Mouse (Mus musculus) liver, embryonic 14.5 days (tissue): ENCODE results near the gene Ldb1. TPM values are rescaled to one million over a fixed set of nuclear protein-coding genes. Genes with fewer than 3 reads are reported as not detected.
A peak's percentile ranks its signal among the peaks of the same experiment; 100 is the strongest.

ENCODE experiments used
- ATAC-seq: fragments of 200-750 bp; cut with Nextera tagmentation; 2 replicates; pipeline ENCODE4 v1.8.0; 2017; ENCODE audit warnings: moderate number of reproducible peaks, mild to moderate bottlenecking, moderate library complexity; ENCODE audit not compliant: insufficient read depth
- DNase-seq, 3 experiments: peaks; one replicate each; pipeline ENCODE4 v3.0.0-alpha.2; 2012 to 2013; ENCODE audit warnings: low read depth in 3 of 3, low spot score in 3 of 3
- H3K27ac ChIP-seq: fragments of 300-500 bp; sonication (generic); 2 replicates; pipeline ENCODE4 v1.5.1; 2014; ENCODE audit warnings: moderate library complexity, mild to moderate bottlenecking, control low read depth, inconsistent platforms
- H3K27me3 ChIP-seq: fragments of 300-500 bp; sonication (generic); 2 replicates; pipeline ENCODE4 v1.6.1; 2014; ENCODE audit warnings: mild to moderate bottlenecking, low read length, moderate library complexity; ENCODE audit not compliant: control insufficient read depth, insufficient read depth
- H3K36me3 ChIP-seq: fragments of 300-500 bp; sonication (generic); replicated peaks from 2 replicates; pipeline ENCODE4 v1.6.1; 2014; ENCODE audit warnings: low read depth; ENCODE audit not compliant: control insufficient read depth, insufficient read depth
- H3K4me1 ChIP-seq, 2 experiments: fragments of 200-500 bp in 1 of 2; fragments of 300-500 bp in 1 of 2; sonication (generic) in 1 of 2; replicated peaks; 2 replicates each; pipeline ENCODE4 v1.6.1; 2012 to 2014; ENCODE audit warnings: antibody characterized with exemption in 1 of 2, inconsistent platforms in 1 of 2, low read length in 1 of 2; ENCODE audit not compliant: control insufficient read depth in 2 of 2, insufficient read depth in 2 of 2
- H3K4me2 ChIP-seq: fragments of 300-500 bp; sonication (generic); 2 replicates; pipeline ENCODE4 v1.6.1; 2014; ENCODE audit warnings: low read depth, mild to moderate bottlenecking, control low read depth, moderate library complexity
- H3K4me3 ChIP-seq, 2 experiments: fragments of 200-500 bp in 1 of 2; fragments of 300-500 bp in 1 of 2; sonication (generic) in 1 of 2; 2 replicates each; pipeline ENCODE4 v1.5.1; 2012 to 2014; ENCODE audit warnings: low read depth in 2 of 2, low read length in 2 of 2, mild to moderate bottlenecking in 2 of 2, control low read depth in 1 of 2, inconsistent platforms in 1 of 2, moderate library complexity in 1 of 2; ENCODE audit not compliant: insufficient read depth in 1 of 2
- H3K9ac ChIP-seq: fragments of 300-500 bp; sonication (generic); replicated peaks from 2 replicates; pipeline ENCODE4 v1.6.1; 2014; ENCODE audit warnings: mild to moderate bottlenecking, control low read depth, moderate library complexity
- H3K9me3 ChIP-seq: fragments of 300-500 bp; sonication (generic); 2 replicates; pipeline ENCODE4 v1.6.1; 2016; ENCODE audit warnings: low read length, mixed read lengths; ENCODE audit not compliant: control insufficient read depth
- CTCF ChIP-seq: IDR thresholded peaks from 2 replicates; pipeline ENCODE4 v1.5.1; 2016; ENCODE audit warnings: antibody characterized with exemption, low read depth, control low read depth
- EP300 ChIP-seq: IDR thresholded peaks from 2 replicates; pipeline ENCODE4 v1.6.1; 2016; ENCODE audit warnings: antibody characterized with exemption, low read depth
- WGBS: fragments of 180-500 bp; shearing (Covaris S2); extraction: QIAGEN DNeasy Blood & Tissue Kit; methylation state at CpG from one replicate; pipeline ENCODE4 v1.1.7; 2014; ENCODE audit not compliant: insufficient replicate concordance; 5-methylcytosine and 5-hydroxymethylcytosine counted together
- polyA plus RNA-seq, 2 experiments: library from polyadenylated mRNA; depleted of rRNA in 1 of 2; stranded (reverse) in 1 of 2; unstranded in 1 of 2; fragments of >200 nt; fragmentation: Nextera tagmentation in 1 of 2; extraction: Ambion mirVana in 1 of 2; gene quantifications; 2 replicates each; pipeline versions ENCODE4 v1.2.1 to v1.2.3; 2012 to 2014

Gene Ldb1
- polyA plus RNA-seq, 2 experiments, result 22.8 to 129 TPM

GRCm38 (mm10) chr19:46014572-46015178 lies 30.3 kb downstream of the Ldb1 start:
- Histone ChIP-seq H3K4me2 (no peak overlapping the region), H3K9me3 (no peaks in the 10 kb centered on the region), H3K4me1 (no peaks in the 10 kb centered on the region), H3K9ac (no peak overlapping the region), H3K4me3 (no peak overlapping the region), H3K27ac (no peak overlapping the region), H3K36me3 (no peaks in the 10 kb centered on the region), H3K27me3 (no peaks in the 10 kb centered on the region)
- TF ChIP-seq EP300 (peak; percentile 13; the same call in 1 of the 2 replicates), CTCF (peak; percentile 98)
- DNase-seq (peak; percentile 61 to 70 (median 65)), ATAC-seq (peak; percentile 61; the same call in 1 of the 2 replicates)
- WGBS, result 6% methylated on average over 12 of the region's 12 CpGs

DNA sequence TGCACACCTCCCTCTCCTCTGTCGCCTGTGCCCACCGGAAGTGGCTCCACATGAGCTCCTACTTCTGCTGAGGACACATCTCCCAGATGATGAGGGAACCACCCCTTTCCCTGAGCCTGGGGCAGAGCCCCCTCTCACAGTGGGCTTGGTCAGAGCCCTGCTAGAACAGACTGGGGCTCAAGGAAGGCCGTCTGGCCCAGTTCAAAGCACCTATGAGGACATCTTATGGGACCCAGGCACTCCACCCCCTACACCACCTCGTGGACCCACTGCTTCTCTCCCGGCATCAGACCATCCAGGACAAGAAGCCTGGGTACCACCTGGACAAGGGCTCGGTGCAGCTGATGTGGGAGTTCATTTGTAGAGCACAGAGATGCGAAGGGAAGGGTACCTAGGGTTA lies 39.3 kb downstream of the Ldb1 start:
- Histone ChIP-seq H3K4me1 (peaks cover 0 to 5% of the 10 kb centered on the region in 2 experiments; a peak in 2 of 4 replicates), H3K27me3 (no peaks in the 10 kb centered on the region), H3K27ac (no peak overlapping the region), H3K9me3 (no peaks in the 10 kb centered on the region), H3K4me3 (no peak overlapping the region), H3K36me3 (no peaks in the 10 kb centered on the region), H3K4me2 (no peak overlapping the region), H3K9ac (no peak overlapping the region)
- DNase-seq (no peak), ATAC-seq (no peak)
- WGBS, result 77% methylated on average over 7 of the region's 7 CpGs
- no peak for TF ChIP-seq EP300
- TF ChIP-seq CTCF, result no peak

DNA sequence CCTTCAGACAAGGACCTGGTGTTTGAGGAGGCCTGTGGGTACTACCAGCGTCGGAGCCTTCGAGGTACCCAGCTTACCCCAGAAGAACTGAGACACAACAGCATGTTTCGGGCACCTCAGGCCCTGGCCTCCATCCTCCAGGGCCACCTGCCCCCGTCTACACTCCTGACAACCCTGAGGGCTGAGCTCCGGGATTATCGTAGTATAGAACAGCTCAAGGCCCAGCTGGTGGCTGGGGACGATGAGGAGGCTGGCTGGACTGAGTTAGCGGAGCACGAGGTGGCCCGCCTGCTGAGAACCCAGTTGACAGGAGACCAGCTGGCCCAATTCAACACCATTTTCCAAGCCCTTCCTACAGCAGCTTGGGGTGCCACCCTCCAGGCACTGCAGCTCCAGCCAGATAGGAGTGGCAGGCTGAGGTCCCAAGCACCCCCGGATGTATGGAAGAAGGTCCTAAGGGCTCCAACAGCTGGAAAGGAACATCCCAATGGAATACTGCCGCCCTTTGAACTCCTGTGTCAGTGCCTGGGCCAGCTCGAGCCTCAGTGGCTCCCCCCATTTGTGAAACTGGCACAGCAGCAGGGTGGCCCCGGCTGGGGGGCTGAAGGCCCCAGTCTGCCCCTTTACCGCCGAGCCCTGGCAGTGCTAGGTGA lies 40.1 kb downstream of the Ldb1 start:
- H3K9me3 ChIP-seq, result no peaks in the 10 kb centered on the region
- H3K27ac ChIP-seq, result no peak overlapping the region
- no peak overlapping the region for H3K9ac ChIP-seq
- no peak for TF ChIP-seq CTCF
- no peak for TF ChIP-seq EP300
- no peak overlapping the region for H3K4me3 ChIP-seq
- no peak for DNase-seq
- no peaks in the 10 kb centered on the region for H3K36me3 ChIP-seq
- 77% methylated on average over 17 of the region's 17 CpGs for WGBS
- no peaks in the 10 kb centered on the region for H3K27me3 ChIP-seq
- H3K4me2 ChIP-seq, result no peak overlapping the region
- ATAC-seq, result no peak
- H3K4me1 ChIP-seq, result peaks cover 0 to 5% of the 10 kb centered on the region in 2 experiments; a peak in 2 of 4 replicates

DNA sequence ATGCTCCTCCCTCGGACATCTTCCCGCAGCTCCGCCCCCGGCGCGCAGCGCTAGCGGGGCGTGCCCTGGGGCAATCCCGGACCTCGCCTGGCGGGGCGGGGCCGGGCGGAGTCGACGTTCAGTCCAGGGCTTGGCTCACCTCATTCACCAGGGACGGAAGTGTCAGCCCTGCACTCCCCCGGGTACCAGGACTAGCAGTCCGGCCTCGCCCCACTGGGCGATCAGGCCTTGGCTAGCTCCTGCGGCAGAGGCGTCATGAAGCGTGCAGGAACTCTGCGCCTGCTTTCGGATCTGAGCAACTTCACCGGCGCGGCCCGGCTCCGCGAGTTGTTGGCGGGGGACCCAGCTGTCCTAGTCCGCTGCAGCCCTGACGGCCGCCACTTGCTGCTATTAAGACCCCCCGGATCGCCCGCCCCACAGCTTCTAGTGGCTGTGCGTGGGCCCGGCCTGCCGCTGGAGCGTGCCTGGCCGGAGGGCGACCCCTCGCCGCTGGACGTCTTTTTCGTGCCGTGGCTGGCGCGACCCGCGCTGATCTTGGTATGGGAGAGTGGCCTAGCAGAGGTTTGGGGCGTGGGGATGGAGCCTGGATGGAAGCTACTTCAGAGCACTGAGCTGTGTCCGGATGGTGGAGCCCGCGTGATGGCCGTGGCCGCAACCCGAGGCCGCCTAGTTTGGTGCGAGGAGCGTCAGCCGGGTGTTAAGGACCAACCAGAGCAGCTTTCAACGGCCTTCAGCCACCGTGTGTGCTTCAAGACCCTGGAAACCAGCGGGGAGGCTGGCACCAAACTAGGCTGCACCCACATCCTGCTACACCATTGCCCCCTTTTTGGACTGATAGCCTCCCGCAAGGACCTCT lies 41.4 kb downstream of the Ldb1 start, which contains the start of gene Hps6:
TSS of gene Hps6 (plus strand) at position 138 of the 856 bp plus-strand sequence.
- Histone ChIP-seq H3K27me3 (no peaks in the 10 kb centered on the region), H3K4me1 (peaks cover 0 to 10% of the 10 kb centered on the region in 2 experiments; a peak in 3 of 4 replicates), H3K9ac (peak within 1 kb of the TSS; percentile 55), H3K4me2 (peak within 1 kb of the TSS; percentile 88), H3K4me3 (peak within 1 kb of the TSS; percentile 65 to 69), H3K27ac (no peak within 1 kb of the TSS), H3K36me3 (no peaks in the 10 kb centered on the region), H3K9me3 (no peaks in the 10 kb centered on the region)
- ATAC-seq (peak; percentile 86), DNase-seq (peak; percentile 75 to 81 (median 75))
- TF ChIP-seq EP300, result no peak
- TF ChIP-seq CTCF, result no peak
- 1% methylated on average over 69 of the region's 70 CpGs for WGBS

- Histone ChIP-seq H3K4me1 (peaks cover 4 to 12% of the 10 kb centered on the region in 2 experiments; a peak in 3 of 4 replicates), H3K9me3 (no peaks in the 10 kb centered on the region), H3K4me3 (no peak overlapping the region), H3K4me2 (no peak overlapping the region), H3K9ac (no peak overlapping the region), H3K36me3 (no peaks in the 10 kb centered on the region), H3K27ac (no peak overlapping the region), H3K27me3 (no peaks in the 10 kb centered on the region)
- no peak for ATAC-seq
- no peak for DNase-seq
- no peak for TF ChIP-seq EP300
- TF ChIP-seq CTCF, result no peak
- WGBS, result 50% methylated on average over 9 of the region's 9 CpGs
Observed at GRCm38 (mm10) chr19:46002279-46002678, 42.7 kb downstream of the Ldb1 start.
